Mouse (Mus musculus): ENCODE data around the gene 2700049A03Rik. TPM values are rescaled to one million over a fixed set of nuclear protein-coding genes. Genes with fewer than 3 reads are reported as not detected.

The 2700049A03Rik gene
- polyA plus RNA-seq, 1 experiment: 25.3 TPM

DNA sequence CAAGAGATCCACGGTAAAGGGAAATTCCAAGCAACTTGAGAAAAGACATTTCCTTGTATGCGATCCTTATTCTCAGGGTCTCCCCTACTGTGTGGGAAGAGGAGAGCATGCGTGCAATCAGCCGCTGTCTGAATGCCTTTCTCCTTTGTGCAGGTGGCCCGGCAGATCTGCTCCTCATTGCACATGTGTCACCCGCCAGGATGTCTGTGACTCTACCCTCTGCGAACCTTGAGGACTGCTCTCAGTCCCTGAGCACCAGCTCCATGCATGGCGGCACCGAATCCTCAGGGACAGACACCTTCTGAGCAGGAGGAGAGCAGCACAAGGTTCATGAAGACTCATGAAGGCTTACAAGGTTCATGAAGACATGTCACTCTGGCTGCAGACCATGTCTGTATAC is 106.1 kb downstream of the 2700049A03Rik start:
- H3K36me3 ChIP-seq (ENCODE audit: control insufficient read depth, insufficient read depth, low read length): no peaks in the 10 kb centered on the region; the same call in 1 of the 2 replicates
- no peaks in the 10 kb centered on the region for H3K4me1 ChIP-seq (ENCODE audit: control insufficient read depth, insufficient read depth, low read length)
- no peak overlapping the region for H3K27ac ChIP-seq (ENCODE audit: control insufficient read depth, insufficient read depth, low read depth, low read length)
- H3K4me3 ChIP-seq (ENCODE audit: control insufficient read depth, low read depth, low read length): no peak overlapping the region
- no peak for TF ChIP-seq CTCF (IDR thresholded peaks at IDR 0.05; ENCODE audit: control insufficient read depth, insufficient read depth, insufficient replicate concordance, low read depth, low read length)
- no peak for TF ChIP-seq POLR2A (IDR thresholded peaks at IDR 0.05; ENCODE audit: control insufficient read depth, low read depth, low read length)
- H3K27me3 ChIP-seq (ENCODE audit: control insufficient read depth, insufficient read depth, low read length): no peaks in the 10 kb centered on the region

DNA sequence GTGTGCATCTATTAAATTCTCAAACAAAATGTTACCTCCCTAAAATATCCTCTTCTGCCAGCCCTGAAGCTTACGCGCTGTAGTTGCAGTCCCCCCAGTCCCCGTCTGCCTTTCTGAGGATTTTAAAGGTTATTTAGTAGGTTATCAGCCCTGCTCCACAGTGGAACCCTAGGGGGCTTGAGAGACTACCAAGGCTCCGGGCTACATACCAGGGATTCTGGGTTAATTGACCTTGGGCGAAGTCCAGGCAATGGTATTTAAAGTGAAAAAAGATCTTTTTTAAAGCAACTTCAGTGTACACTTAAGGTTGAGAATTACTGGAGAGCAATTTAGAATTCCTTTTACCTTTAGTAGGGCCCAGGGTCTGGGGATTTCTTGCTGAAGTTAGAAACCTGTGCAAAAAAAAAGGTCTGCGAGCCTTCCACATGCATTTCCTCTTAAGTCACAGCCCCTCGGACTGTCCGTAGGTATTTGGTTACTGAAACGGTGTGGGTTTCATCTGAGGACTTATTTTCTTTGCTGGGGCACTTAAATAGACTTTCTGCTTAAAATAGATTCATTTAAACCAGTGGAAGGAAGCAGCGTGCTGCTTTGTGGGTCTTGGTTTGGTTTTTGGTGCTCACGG is 108.2 kb downstream of the 2700049A03Rik start:
- TF ChIP-seq CTCF (IDR thresholded peaks at IDR 0.05; ENCODE audit: control insufficient read depth, insufficient read depth, insufficient replicate concordance, low read depth, low read length) (no peak), POLR2A (IDR thresholded peaks at IDR 0.05; ENCODE audit: control insufficient read depth, low read depth, low read length) (no peak)
- H3K4me1 ChIP-seq (ENCODE audit: control insufficient read depth, insufficient read depth, low read length): no peaks in the 10 kb centered on the region
- H3K27ac ChIP-seq (ENCODE audit: control insufficient read depth, insufficient read depth, low read depth, low read length): no peak overlapping the region
- no peaks in the 10 kb centered on the region for H3K27me3 ChIP-seq (ENCODE audit: control insufficient read depth, insufficient read depth, low read length)
- H3K4me3 ChIP-seq (ENCODE audit: control insufficient read depth, low read depth, low read length): no peak overlapping the region
- no peaks in the 10 kb centered on the region; the same call in 1 of the 2 replicates for H3K36me3 ChIP-seq (ENCODE audit: control insufficient read depth, insufficient read depth, low read length)

DNA sequence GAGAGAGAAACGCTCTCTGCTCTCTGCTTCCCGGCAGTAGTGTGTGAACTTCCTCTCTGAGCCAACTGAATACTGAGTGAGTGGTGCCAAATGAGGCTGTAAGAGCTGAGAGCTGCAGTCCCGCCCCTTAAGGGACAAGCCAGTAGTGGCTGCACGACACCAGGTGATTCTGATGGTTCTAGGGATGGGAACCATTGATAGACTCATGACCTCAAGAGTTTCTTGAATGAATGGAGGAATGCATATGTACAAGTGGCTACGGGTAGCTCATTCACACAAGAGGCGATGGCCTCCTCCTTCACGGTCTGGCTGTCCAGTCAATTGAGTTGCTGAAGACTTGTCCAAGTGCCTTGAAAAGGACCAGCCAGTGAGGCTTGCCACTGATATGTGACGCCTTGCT is 110.5 kb downstream of the 2700049A03Rik start:
- Histone ChIP-seq H3K27ac (ENCODE audit: control insufficient read depth, insufficient read depth, low read depth, low read length) (no peak overlapping the region), H3K36me3 (ENCODE audit: control insufficient read depth, insufficient read depth, low read length) (no peaks in the 10 kb centered on the region), H3K4me3 (ENCODE audit: control insufficient read depth, low read depth, low read length) (no peak overlapping the region), H3K27me3 (ENCODE audit: control insufficient read depth, insufficient read depth, low read length) (no peaks in the 10 kb centered on the region), H3K4me1 (ENCODE audit: control insufficient read depth, insufficient read depth, low read length) (no peaks in the 10 kb centered on the region)
- TF ChIP-seq CTCF (IDR thresholded peaks at IDR 0.05; ENCODE audit: control insufficient read depth, insufficient read depth, insufficient replicate concordance, low read depth, low read length): no peak
- no peak for TF ChIP-seq POLR2A (IDR thresholded peaks at IDR 0.05; ENCODE audit: control insufficient read depth, low read depth, low read length)

DNA sequence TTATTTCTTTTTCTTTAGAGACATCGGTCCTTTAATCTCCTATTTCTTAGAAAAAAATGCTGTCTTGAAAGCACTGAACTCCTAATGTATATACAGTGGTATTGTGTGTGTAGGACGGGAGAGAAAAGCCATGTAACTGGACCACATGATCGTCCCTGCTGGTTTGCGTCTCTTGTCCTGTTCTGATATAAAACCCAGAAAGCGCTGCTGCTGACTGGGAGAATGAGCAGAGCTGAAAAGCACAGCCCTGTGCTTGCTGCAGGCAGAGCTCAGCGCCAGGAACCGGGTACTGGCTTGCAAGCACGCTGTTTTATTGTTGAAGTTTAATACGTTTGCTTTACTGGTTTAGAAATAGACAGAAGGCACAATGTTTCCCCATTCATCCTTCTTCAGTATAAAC is 112.7 kb downstream of the 2700049A03Rik start:
- no peak for TF ChIP-seq POLR2A (IDR thresholded peaks at IDR 0.05; ENCODE audit: control insufficient read depth, low read depth, low read length)
- no peak for TF ChIP-seq CTCF (IDR thresholded peaks at IDR 0.05; ENCODE audit: control insufficient read depth, insufficient read depth, insufficient replicate concordance, low read depth, low read length)
- Histone ChIP-seq H3K27ac (ENCODE audit: control insufficient read depth, insufficient read depth, low read depth, low read length) (no peak overlapping the region), H3K4me3 (ENCODE audit: control insufficient read depth, low read depth, low read length) (no peak overlapping the region), H3K4me1 (ENCODE audit: control insufficient read depth, insufficient read depth, low read length) (no peaks in the 10 kb centered on the region), H3K27me3 (ENCODE audit: control insufficient read depth, insufficient read depth, low read length) (no peaks in the 10 kb centered on the region), H3K36me3 (ENCODE audit: control insufficient read depth, insufficient read depth, low read length) (no peaks in the 10 kb centered on the region)

DNA sequence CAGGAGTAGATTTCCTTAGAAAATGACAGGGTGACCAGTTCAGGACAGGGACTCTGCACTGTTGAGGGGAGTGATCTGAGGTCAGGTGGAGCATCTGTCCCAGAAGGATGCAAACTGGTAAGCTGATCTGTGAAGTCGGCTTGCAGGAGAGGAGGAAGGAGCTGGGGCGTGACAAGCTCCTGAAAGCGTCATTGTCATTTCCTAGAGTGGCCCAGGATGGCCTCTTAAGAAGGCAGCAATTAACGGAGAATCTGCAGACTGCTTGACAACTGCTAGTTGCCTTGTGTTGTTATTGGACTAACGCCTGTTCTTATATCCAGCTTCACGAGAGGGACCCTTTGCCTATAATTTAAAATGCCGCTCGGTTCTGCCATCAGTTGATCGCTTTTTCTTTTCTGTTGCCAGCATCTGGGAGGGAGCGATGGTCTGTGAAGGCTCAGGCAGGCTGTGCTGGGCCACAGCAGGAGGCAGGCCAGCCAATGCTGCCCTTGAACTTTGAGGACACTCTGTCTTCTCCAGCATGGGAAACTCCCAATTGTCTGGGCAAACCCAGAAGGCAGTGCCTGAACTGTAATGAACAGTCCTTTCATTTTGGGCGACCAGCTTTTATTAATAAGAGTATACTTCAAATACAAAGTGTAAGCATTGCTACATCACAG is 116.0 kb downstream of the 2700049A03Rik start:
- Histone ChIP-seq H3K27ac (ENCODE audit: control insufficient read depth, insufficient read depth, low read depth, low read length) (no peak overlapping the region), H3K36me3 (ENCODE audit: control insufficient read depth, insufficient read depth, low read length) (no peaks in the 10 kb centered on the region), H3K4me3 (ENCODE audit: control insufficient read depth, low read depth, low read length) (no peak overlapping the region), H3K4me1 (ENCODE audit: control insufficient read depth, insufficient read depth, low read length) (no peaks in the 10 kb centered on the region), H3K27me3 (ENCODE audit: control insufficient read depth, insufficient read depth, low read length) (no peaks in the 10 kb centered on the region)
- TF ChIP-seq POLR2A (IDR thresholded peaks at IDR 0.05; ENCODE audit: control insufficient read depth, low read depth, low read length) (no peak), CTCF (IDR thresholded peaks at IDR 0.05; ENCODE audit: control insufficient read depth, insufficient read depth, insufficient replicate concordance, low read depth, low read length) (no peak)

DNA sequence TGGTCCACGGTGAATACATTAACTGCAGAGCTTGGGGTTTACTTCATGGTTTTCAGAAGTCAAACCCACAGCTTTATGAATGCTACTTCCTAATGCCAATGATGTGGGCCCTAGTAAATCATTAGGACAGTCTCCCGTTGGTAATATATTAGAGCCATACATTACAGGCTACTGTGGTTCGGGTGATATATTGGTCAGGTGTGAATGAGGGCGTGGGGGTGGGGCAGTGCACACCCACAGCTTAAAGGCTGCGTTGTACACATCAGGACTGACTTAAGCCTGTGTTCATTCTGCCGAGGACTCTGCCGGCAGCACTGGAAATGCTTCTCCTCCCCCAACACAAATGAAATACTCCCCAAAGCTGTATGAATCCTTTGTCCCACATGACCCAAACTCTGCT is 118.1 kb downstream of the 2700049A03Rik start:
- no peak overlapping the region for H3K27ac ChIP-seq (ENCODE audit: control insufficient read depth, insufficient read depth, low read depth, low read length)
- H3K4me3 ChIP-seq (ENCODE audit: control insufficient read depth, low read depth, low read length): no peak overlapping the region
- H3K36me3 ChIP-seq (ENCODE audit: control insufficient read depth, insufficient read depth, low read length): no peaks in the 10 kb centered on the region
- H3K4me1 ChIP-seq (ENCODE audit: control insufficient read depth, insufficient read depth, low read length): no peaks in the 10 kb centered on the region; the same call in 1 of the 2 replicates
- no peaks in the 10 kb centered on the region for H3K27me3 ChIP-seq (ENCODE audit: control insufficient read depth, insufficient read depth, low read length)
- no peak for TF ChIP-seq POLR2A (IDR thresholded peaks at IDR 0.05; ENCODE audit: control insufficient read depth, low read depth, low read length)
- TF ChIP-seq CTCF (IDR thresholded peaks at IDR 0.05; ENCODE audit: control insufficient read depth, insufficient read depth, insufficient replicate concordance, low read depth, low read length): no peak

DNA sequence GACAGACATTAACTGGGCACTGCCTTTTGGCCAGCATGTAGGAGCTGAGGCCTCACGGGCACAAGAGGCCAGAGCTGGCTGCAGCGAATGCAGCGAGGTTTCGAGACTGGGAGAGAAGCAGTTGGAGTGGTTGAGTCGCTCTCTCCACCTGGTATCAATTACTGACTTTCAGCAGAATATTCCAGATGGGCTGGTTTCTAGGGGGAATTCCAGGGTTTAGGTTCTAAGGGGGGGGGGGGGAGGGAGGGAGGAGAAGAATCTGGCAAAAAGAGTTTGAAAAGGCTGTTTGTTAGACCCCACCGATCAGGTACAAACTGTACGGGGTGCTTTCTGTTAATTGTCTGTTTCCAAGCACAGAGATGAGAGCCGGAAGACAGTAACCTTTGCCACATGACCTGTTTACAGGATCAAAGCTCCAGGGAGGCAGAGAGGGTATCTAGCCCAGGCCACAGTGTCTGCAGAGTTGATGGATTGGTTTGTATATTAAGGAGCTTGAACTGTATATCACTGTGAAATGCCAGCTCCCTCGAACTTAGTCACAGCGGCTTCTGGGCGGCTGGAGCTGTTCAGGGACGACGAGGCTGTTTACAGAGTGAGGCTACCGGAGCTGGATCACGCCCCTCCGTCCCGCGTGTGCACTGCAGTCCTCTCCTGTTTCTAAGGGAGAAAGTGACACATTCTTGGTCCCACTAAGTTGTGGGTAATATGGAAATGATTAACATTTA is 121.7 kb downstream of the 2700049A03Rik start:
- H3K27me3 ChIP-seq (ENCODE audit: control insufficient read depth, insufficient read depth, low read length): no peaks in the 10 kb centered on the region
- H3K4me1 ChIP-seq (ENCODE audit: control insufficient read depth, insufficient read depth, low read length): no peaks in the 10 kb centered on the region; the same call in 1 of the 2 replicates
- H3K4me3 ChIP-seq (ENCODE audit: control insufficient read depth, low read depth, low read length): no peak overlapping the region
- no peaks in the 10 kb centered on the region for H3K36me3 ChIP-seq (ENCODE audit: control insufficient read depth, insufficient read depth, low read length)
- TF ChIP-seq CTCF (IDR thresholded peaks at IDR 0.05; ENCODE audit: control insufficient read depth, insufficient read depth, insufficient replicate concordance, low read depth, low read length) (no peak), POLR2A (IDR thresholded peaks at IDR 0.05; ENCODE audit: control insufficient read depth, low read depth, low read length) (no peak)
- no peak overlapping the region for H3K27ac ChIP-seq (ENCODE audit: control insufficient read depth, insufficient read depth, low read depth, low read length)

Data from testis, adult 2 months (tissue).